Mouse (Mus musculus) gastrocnemius, postnatal 14 days (tissue): ENCODE data around the gene Zfp672. TPM values are rescaled to one million over a fixed set of nuclear protein-coding genes. Genes with fewer than 3 reads are reported as not detected.
"Not testable (repeated sequence)": the region's sequence is repeated elsewhere in the genome, so short reads cannot be mapped to it uniquely, and the experiment has no call there.

Source experiments
- DNase-seq: peaks from one replicate; pipeline ENCODE4 v3.0.0; 2021; ENCODE audit warnings: mixed read lengths
- intact Hi-C: fragments of 180-260 bp; cut with DNase I; formaldehyde crosslinking; loops from one replicate; pipeline ENCODE4 v1.15.1; 2025; ENCODE audit warnings: low total_unique reads
- total RNA-seq, 2 experiments: library from RNA; stranded (reverse); gene quantifications; 2 replicates each; pipeline ENCODE4 v1.2.3; 2021

Gene Zfp672
- total RNA-seq, 2 experiments from 2014 or later, result 43.0 to 45.1 TPM

DNA sequence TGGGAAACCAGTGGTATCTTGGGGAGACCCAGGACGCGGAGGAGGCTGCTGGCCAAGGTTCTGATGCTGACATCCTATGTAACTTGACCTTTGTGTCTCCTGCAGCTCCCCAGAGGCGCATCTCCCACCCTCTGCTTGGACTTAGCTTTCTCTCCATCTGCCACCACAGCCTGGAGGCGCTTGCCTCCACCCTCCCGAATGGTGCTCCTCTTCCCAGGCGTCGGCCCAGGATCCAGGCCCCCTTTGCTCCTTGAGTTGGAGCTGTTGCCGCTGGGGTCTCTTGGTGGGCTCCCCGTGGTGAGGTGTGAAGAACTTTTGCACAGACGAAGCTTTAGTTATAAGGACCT lies 983 bp upstream of the Zfp672 start:
- intact Hi-C loops, result no loop called here
- DNase-seq, result no peak

DNA sequence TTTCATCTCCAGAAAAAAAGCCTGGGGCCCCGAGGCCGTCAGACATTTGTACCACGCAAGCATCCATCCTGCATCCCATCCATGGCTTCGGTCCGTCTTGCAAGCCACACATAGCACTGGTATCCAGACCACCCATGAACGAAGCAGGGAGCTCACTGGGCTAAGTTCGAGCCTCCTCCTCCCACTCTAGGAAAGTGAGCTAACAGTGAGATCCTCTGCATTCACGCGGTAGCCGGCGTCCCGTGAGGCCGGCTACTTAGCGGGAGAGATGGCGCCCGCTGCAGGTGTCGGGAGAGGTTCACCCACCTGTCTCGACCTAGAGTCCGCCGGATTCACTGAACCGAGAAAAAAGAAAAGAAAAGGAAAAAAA lies 248 bp downstream of the Zfp672 start:
- intact Hi-C loops, result no loop called here
- DNase-seq, result peak; percentile 31

DNA sequence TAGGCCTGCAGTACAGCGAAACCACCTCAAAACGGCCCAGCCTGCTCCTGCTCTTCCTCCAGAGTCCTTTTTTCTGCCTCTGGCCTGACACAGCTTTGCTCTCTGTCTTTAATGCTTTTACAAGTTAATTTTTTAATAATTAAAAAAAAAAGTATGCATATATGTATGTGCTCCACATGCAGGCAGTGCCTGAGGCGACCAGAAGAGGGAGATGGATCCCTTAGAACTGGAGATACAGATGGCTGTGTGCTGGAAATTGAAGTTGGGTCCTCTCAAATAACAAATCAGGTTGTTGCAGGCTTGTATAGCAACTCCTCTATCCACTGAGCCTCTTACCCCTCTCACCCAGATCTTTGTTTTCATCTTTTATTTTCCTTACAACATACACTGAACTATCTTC lies 3.4 kb downstream of the Zfp672 start:
- intact Hi-C loops, result no loop called here
- DNase-seq, result no peak

DNA sequence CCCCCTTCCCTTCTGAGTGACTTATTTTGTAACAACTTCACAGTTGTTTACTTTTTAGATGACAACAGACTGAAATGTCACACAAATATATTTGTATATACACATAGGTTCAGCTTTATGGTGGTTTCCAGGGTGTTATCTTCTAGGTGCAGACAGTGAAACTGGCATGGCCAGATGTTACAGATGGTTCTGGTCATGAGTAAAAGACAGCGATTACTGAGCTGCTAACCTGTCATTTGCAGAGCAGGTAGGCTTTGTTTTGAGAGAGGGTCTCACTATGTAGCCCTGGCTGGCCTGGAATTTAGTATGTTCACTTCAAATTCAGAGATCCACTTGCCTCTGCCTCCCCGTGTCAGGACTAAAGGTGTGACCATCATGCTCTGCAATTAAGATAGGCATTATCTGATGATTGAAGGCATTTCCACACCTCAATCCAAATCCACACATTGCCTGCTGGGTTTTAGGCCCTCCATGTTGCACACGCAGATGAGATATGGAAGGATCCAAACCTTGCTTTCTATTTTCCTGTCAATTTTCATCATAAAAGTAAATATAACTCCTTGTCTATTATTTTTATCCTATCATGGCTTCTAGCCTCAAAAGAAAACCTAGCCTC lies 5.4 kb downstream of the Zfp672 start:
- intact Hi-C loops, result no loop called here
- no peak for DNase-seq

DNA sequence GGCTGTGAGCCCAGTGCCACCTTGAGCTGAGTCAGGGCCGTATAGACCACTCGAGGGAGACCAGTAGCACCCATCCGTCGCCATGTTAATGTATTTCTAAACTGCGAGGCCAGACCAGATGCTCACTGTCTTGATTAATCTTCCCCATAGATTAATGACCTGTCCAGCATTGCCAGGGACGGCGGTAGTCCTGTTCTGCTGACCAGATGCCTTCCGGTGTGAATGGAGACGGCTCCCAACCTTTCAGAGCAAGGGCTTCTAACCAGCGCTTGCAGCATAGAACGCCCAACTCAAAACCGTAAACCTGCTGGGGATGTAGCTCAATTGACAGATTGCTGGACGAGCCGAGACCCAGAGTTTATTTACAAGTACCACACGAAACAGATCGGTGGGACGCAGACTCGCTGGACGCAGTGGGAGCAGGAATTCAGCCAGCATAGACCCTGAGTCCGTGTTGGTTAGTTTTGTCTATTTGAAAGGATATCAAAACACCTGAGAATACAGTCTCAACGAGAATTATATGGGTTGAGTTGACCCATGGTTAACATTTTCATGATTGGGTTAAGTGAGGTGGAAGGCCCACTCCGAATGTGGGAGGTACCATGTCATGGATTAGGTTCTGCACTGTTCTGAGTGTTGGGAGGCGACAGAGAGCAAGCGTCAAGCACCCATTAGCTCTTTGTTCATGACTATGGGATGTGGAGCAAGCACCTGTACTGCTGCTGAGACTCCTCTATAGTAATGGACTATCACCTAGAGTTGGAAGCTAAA lies 6.4 kb downstream of the Zfp672 start:
- no peak for DNase-seq
- intact Hi-C loops, result no loop called here

DNA sequence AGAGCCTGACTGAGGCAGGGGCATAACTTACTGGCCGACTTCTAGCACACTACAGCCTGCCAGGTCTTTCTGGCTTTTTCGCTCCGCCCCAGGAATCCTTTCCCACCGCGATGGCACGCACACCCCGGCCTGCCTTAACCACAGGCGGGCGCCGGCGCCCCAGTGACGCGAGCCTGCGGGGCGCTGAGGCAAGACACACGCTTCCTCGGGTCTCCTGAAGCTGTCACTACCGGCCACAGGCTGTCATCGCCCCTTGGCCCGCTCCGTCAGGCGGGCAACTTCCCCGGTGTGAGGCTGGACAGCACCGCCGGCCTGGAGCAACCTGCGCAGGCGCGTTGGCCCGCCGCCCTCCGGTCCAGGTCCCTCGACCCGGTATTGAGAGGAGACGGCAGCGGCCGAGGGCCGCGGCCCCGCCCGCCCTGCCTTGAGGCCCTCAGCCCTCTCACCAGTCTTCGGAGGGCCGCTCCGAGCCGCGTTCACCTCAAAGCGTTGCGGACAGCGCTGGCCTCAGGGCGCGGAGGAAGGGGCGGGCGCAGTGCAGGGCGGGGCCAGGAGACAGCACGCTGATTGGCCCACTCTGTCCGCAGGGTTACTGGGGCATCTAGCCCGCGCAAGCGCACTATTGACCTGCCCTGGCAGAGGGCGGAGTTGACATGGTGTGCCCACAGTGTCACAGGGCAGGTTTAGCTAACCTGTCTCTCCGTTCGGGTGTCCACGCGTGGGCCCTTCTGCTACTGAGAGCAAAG lies 7.1 kb downstream of the Zfp672 start:
- DNase-seq, result peak; percentile 97
- intact Hi-C loops, result no loop called here

DNA sequence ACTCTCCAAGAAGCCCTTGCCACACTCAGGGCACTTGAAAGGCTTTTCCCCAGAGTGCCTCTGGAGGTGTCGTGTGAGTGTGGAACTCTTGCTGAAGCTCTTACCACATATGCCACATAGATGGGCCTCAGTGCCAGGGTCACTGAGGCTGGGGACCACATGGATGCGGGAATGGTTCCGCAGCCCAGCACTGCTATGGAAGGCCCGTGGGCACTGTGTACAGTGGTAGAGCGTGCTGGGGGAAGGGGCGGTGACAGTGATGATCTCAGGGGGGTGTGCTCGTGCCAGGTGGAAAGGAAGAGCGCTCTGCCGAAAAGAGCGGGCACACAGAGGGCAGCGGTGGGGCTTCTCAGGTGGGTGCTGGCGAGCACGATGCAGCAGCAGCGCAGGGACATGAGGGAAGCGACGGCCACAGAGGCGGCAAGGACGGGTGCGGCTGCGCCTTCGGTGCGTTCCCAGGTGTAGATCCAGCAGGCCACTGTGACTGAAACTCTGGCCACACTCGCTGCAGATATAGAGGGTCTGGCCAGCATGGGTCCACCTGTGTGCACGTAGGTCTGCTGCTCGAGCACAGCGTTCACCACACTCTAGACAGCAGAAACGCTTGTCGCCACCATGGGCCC lies 13.3 kb downstream of the Zfp672 start:
- DNase-seq, result no peak
- intact Hi-C loops, result no loop called here

DNA sequence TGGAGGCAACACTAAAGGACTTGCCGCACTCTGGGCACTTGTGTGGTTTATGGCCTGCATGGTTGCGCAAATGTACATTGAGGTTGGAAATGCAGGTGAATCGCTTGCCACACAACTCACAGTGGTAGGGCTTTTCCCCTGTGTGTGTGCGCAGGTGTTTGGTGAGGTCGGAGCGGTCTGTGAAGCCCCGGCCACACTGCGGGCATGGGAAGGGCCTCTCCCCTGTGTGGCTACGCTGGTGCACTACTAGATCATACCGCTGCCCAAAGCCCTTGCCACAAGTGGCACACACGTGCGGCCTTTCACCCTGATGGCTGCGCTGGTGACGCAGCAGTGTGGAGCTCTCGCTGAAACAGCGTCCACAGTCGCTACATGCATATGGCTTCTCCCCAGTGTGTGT lies 13.8 kb downstream of the Zfp672 start:
- intact Hi-C loops, result no loop called here
- DNase-seq, result no peak

DNA sequence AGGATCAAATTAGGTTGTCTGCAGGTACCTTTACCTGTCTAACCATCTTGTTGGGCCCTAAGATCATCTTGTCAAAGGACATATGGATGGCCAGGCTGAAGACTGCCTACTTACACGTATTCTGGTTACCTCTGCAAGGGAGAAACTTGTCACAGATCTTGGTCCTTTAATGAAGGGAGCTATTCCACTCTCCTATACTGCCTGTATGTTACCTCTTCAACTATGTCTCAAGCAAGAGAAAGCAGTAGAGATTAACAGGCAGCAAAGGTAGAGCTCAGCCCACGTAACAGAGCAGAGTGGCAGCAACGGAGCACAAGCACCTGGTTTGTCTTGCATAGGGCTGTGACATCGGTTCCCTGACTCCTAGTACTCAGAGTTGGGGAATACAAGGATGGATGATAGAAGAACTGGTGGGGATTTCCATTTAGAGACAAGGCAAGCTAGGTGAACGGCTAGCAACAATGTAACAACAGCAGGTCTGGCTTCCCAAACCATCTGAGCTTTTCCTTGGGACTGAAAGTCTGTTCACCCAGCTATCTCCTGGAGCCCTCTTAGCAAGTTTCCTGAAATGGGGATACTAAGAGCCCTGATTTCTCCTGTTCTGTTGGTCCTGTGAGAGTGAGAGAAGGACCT lies 14.5 kb downstream of the Zfp672 start:
- intact Hi-C loops, result no loop called here

DNA sequence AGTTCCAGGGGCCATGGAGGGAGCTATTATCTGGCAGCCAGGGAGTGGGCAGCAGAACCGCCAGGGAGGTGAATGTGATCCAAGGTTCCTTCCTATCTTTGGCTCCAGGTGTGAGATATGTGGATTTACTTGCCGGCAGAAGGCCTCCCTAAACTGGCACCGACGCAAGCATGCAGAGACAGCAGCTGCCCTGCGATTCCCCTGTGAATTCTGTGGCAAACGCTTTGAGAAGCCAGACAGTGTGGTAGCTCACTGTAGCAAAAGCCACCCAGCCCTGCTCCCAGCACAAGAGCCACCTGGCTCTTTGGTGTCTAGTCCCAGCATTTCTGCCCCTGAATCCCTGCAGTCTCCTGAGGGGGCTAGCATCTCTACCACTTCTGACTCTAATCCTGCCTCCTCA lies 16.1 kb downstream of the Zfp672 start:
- intact Hi-C loops, result no loop called here
- DNase-seq, result no peak

More for the DNA sequence above, 14.5 kb downstream of the Zfp672 start:
- no peak for DNase-seq

DNA sequence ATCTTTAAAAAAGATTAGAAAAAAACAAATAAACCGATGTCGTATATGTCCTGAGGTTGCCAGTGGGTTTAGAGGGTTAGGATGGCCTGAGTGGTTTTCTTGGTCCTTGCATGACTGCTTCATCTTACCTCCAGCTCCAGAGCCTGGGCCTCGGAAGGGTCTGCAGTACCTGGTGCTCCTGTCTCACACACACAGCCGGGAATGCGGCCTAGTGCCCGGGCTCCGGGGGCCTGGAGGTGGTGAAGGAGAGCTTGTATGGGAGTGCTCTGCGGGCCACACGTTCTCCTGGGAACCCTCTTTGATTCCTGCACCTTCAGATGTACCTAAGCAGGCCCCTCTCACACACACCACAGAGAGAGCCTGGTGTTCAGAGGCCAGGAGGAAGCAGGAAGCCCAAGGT lies 21.5 kb downstream of the Zfp672 start:
- intact Hi-C loops, result no loop called here
- no peak for DNase-seq

DNA sequence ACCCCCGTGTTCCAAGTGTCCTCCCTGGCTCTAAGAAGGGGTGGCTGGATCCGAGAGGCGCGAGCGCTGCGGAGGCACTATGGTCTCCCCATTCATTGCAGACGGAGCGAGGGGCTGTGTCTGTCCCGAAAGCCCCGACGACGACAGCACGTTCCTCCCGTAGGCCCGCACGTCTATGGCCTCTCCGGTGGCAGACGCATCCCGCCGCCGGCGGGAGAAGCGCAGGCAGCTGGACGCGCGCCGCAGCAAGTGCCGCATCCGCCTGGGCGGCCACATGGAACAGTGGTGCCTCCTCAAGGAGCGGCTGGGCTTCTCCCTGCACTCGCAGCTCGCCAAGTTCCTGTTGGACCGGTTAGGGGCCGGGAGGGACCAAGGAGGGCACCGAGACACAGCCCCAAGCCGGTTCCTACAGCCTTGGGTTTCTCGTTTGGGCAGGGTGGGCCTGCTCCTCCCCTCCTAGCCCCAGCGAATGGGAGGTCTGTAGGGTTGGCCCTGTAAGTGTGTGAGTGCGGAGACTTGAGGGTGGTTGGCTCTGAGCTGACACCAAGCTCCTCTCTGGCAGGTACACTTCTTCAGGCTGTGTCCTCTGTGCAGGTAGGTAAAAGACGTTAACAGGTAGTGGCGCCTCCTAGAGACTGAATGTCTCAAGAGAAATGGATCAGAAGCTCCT lies 22.6 kb downstream of the Zfp672 start:
- intact Hi-C loops, result no loop called here
- DNase-seq, result peak; percentile 52

DNA sequence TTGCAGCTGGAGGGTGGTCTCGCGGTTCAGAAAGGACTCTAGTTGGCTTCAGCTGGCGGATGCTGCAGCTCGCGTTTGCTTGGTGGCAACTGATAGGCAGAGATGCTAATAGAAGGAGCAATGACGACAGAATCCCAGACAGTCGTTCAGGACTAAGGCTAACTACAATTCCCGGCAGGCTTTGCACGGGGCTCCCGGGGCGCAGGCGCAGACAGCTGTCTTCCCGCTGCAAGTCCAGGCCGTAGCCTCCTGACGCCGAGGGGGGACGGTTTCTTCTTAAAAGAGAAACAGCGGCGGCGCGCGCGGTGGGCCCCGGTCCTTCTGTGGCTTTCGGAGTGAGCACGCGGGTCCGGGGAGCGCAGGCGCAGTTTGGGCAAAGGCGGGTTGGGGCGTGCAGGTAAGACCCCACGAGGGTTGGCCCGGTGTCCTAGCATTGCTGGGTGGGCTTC lies 23.3 kb downstream of the Zfp672 start, which contains the start of gene Zfp692:
Gene Zfp692 (plus strand): TSS at position 210 of the 449 bp plus-strand sequence.
- peak; percentile 96 for DNase-seq
- intact Hi-C loops, result no loop called here

DNA sequence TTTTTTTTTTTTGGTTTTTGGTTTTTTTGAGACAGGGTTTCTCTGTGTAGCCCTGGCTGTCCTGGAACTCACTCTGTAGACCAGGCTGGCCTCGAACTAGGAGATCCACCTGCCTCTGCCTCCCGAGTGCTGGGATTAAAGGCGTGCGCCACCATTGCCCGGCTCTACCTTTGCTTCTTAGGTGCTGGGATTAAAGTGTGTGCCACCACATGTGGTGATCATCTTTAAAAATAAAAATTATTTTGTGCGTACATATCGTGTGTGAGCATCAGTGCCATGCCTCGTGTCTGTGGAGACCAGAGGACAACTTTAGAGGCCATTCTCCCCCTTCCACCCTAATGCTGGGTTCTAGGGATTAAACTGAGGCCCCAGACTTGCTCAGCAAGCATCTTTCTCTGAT lies 24.8 kb downstream of the Zfp672 start:
- intact Hi-C loops, DNase-seq: not testable (repeated sequence)

DNA sequence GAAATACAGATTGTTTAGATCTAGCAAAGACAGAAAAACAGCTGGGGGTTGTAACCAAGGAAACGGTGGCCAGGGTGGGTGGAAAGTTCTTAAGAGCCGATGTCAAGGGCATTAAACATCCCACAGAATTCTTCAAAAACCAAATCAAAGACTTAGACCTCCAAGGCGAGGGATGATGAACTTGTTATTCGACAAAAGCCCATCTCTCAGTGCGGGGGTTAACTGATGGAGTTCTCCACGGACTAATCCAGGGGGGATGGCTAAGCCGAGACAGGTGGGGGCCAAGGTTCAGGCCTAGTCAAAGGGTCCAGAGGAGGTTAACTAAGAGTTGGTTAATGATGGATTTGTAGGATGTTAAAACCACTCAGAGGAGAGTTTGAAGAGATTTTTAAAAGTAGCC lies 26.5 kb downstream of the Zfp672 start:
- no peak for DNase-seq
- intact Hi-C loops, result no loop called here

DNA sequence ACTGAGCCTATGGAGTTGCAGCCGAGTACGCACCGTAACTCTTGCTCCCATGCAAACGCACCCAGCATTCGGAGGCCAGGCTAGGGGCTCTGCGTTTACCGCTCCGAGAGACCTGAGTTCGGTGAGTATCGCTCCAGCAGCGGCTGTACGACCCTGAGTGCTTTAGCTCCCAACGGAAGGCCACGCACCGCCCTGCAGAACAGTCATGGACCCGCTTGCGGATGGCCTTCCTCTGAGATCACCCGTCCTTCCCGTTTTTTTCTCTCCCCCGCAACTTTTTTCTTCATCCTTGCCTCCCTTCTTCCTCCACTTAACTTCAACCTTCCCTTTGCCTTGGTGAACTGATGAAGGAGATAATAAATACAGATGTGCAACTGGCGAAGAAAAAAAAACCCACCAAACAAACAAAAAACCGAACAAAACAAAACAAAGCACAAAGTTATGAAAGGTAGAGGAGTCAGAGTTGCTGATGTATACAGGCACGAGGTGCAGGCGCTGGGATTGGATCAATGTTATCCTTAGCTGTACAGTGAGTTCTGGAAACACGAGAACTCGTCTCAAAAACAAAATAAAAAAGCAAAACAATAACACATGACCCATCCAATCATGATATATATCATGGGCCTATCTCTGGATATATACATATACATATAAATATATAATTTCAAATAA lies 27.2 kb downstream of the Zfp672 start:
- intact Hi-C loops, result no loop called here
- DNase-seq, result no peak

DNA sequence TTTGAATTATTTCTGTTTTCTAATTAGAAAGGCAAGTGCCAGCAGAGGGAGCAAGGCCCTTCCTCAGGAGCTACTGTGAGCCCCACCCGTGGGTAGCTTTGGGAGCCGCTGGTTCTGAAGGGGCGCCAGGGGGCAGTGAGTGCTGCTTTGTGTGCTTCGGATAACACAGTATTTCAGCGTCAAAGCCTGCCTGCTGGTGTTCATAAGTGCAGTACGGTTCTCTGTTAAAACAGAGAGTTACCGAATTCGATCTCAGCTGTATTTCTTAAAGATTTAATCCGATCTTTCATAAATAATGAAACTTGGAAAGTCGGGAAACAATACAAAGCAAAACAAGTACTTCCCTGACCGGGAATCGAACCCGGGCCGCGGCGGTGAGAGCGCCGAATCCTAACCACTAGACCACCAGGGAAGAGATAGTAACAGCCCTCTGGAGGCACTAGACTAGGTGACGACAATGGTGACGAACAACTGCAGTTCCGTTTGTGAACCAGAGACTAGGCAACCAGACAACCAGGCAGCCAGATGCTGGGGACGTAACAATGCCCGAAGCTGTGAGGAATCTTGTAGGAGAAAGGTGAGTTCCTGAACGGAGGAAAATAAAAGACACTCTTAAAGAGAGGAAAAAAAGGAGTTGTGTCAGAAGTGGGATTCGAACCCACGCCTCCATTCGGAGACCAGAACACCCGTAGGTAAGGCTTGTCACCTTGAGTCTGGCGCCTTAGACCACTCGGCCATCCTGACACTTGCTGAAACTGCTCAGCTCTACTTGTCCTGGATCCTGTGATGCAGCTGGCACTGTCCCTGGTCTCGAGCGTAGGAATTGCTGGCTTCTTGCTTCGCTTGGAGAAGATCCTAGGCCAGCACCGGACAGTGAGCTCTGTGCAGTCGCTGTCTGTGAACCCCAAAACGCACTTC lies 28.0 kb downstream of the Zfp672 start:
- DNase-seq, result peak; percentile 89
- intact Hi-C loops, result no loop called here

DNA sequence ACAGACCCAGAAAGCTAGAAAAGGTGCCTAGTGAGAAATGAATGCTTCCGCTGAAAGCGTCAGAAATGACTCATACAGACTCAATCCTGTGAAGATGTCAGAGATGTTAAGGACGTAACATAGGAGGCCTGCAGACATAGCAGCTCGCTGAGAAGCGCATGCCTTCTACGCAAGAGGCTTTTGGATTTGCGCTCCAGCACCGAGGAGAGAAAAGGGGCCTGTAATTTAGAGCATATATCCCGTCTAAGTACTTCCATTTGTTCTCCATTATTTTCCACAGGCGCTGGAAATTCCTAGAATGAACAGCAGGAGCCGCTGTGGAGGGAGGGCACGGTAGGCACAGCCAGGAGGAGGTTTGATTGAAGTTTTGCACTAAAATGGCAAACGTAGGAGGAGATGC lies 29.1 kb downstream of the Zfp672 start:
- intact Hi-C loops, result no loop called here
- peak; percentile 44 for DNase-seq
